Mouse (Mus musculus): ENCODE measurements at regions not wholly inside any gene's neighbourhood (a gene's known extent, or its start where the extent isn't known, plus 50 kb on each side); places are given as distances from the start of the nearest gene placed in this dataset.

DNA sequence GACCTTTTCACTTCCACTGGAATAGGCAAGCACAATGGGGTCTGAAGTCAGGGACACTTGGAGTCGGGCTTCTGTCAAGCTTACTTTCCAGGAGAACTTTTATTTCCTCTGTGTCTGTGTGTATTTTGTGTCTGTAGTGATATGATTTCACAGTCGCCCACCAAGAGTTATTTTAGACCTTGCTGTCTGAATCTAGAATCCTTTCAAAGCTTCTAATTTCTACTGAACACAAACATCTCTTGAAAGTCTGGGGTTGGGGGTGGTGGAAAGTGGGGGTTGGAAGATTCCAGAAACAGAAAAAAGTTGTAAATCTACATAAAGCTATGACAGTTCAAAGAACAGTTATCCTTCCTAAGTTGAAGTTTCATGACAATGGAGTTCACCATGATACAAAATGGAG lies 164.0 kb upstream of the Foxa2 start:
- TF ChIP-seq CTCF (IDR thresholded peaks at IDR 0.05; ENCODE audit: borderline replicate concordance, insufficient read depth, low read depth, low read length) (no peak), POLR2A (IDR thresholded peaks at IDR 0.05; ENCODE audit: borderline replicate concordance, insufficient read depth, low read length) (no peak)
